Mouse (Mus musculus): ENCODE results near the gene Kcnk13.

DNA sequence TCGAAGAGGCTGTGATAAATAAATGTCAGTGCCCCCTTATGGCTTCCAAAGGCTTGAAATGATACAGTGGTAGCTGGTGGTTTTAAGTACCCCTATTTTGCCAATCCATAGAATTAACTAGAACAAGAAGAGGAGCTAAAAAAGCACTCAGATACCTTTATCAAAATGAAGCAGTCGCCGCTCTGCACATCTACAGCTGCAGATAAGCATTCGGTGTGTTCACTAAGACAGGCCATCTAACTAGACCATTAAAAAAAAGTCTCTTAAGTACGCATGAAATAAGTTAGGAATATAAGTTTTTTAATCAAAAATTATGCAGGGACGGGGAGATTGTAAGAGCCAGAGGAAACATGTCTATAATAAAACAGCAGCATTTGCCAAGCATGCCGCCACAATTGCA is 3.6 kb upstream of the Kcnk13 start:
- no peak for TF ChIP-seq CTCF (conservative IDR thresholded peaks at IDR 0.05; ENCODE audit: low read length)
- TF ChIP-seq POU5F1 (IDR thresholded peaks at IDR 0.05; ENCODE audit: borderline replicate concordance, low read length), result no peak
- no peak for TF ChIP-seq NANOG (IDR thresholded peaks at IDR 0.05; ENCODE audit: borderline replicate concordance, low read length)

Data from E14TG2a.4 (cell line).